Mouse (Mus musculus) MEL (cell line): Measurements from ENCODE around the gene 4931414P19Rik. TPM values are rescaled to one million over a fixed set of nuclear protein-coding genes. Genes with fewer than 3 reads are reported as not detected.

Experiments
- DNase-seq: peaks from one replicate; pipeline ENCODE4 v3.0.0; 2011; ENCODE audit warnings: low read depth, low spot score
- H3K27ac ChIP-seq: 2 replicates; pipeline ENCODE4 v1.5.1; 2012; ENCODE audit warnings: low read depth, mild to moderate bottlenecking, control low read depth, low read length, moderate library complexity; ENCODE audit not compliant: control insufficient read depth
- H3K27me3 ChIP-seq, 2 experiments: fragments of 150-350 bp in 1 of 2; sonication (generic) in 1 of 2; 2 replicates each; pipeline ENCODE4 v1.6.1; 2012; ENCODE audit warnings: low read length in 2 of 2, mild to moderate bottlenecking in 2 of 2, improper control_type of control experiment in 1 of 2, moderate library complexity in 1 of 2; ENCODE audit not compliant: insufficient read depth in 2 of 2, control insufficient read depth in 1 of 2
- H3K36me3 ChIP-seq, 2 experiments: 2 replicates each; pipeline ENCODE4 v1.6.1; 2012 to 2014; ENCODE audit warnings: low read length in 2 of 2, improper control_type of control experiment in 1 of 2, inconsistent platforms in 1 of 2, mild to moderate bottlenecking in 1 of 2; ENCODE audit not compliant: insufficient read depth in 2 of 2, control insufficient read depth in 1 of 2
- H3K4me1 ChIP-seq, 2 experiments: fragments of 150-350 bp in 1 of 2; sonication (generic) in 1 of 2; 2 replicates each; pipeline ENCODE4 v1.6.1; 2012; ENCODE audit warnings: low read length in 2 of 2, improper control_type of control experiment in 1 of 2, mild to moderate bottlenecking in 1 of 2; ENCODE audit not compliant: insufficient read depth in 2 of 2, control insufficient read depth in 1 of 2
- H3K4me3 ChIP-seq, 2 experiments: fragments of 150-350 bp in 1 of 2; sonication (generic) in 1 of 2; 2 replicates each; pipeline ENCODE4 v1.5.1; 2012; ENCODE audit warnings: low read depth in 2 of 2, low read length in 2 of 2, mild to moderate bottlenecking in 2 of 2, moderate library complexity in 2 of 2, control low read depth in 1 of 2, improper control_type of control experiment in 1 of 2; ENCODE audit not compliant: control insufficient read depth in 1 of 2, insufficient read depth in 1 of 2
- H3K79me2 ChIP-seq: 2 replicates; pipeline ENCODE4 v1.6.1; 2012; ENCODE audit warnings: mild to moderate bottlenecking, low read length, moderate library complexity; ENCODE audit not compliant: control insufficient read depth, poor library complexity, insufficient read depth
- H3K9ac ChIP-seq: 2 replicates; pipeline ENCODE4 v1.6.1; 2012; ENCODE audit warnings: low read depth, mild to moderate bottlenecking, control low read depth, low read length, moderate library complexity; ENCODE audit not compliant: control insufficient read depth, poor library complexity, severe bottlenecking
- H3K9me3 ChIP-seq: fragments of 150-350 bp; sonication (generic); replicated peaks from 2 replicates; pipeline ENCODE4 v1.6.1; 2012; ENCODE audit warnings: mild to moderate bottlenecking, low read length, improper control_type of control experiment, moderate library complexity; ENCODE audit not compliant: insufficient read depth
- CTCF ChIP-seq, 3 experiments: IDR thresholded peaks in 2 of 3; conservative IDR thresholded peaks in 1 of 3; 2 replicates each; pipeline ENCODE4 v1.5.1; 2011 to 2012; ENCODE audit warnings: low read length in 3 of 3, low read depth in 2 of 3, mild to moderate bottlenecking in 2 of 3, improper control_type of control experiment in 1 of 3, inconsistent platforms in 1 of 3, mixed read lengths in 1 of 3, moderate library complexity in 1 of 3; ENCODE audit not compliant: control insufficient read depth in 1 of 3, insufficient read depth in 1 of 3, poor library complexity in 1 of 3, severe bottlenecking in 1 of 3
- ELF1 ChIP-seq: IDR thresholded peaks from 2 replicates; pipeline ENCODE4 v1.6.1; 2014; ENCODE audit warnings: low read depth, mild to moderate bottlenecking, inconsistent platforms, low read length, improper control_type of control experiment, moderate library complexity
- ETS1 ChIP-seq: IDR thresholded peaks from 2 replicates; pipeline ENCODE4 v1.6.1; 2012; ENCODE audit warnings: low read depth, mild to moderate bottlenecking, inconsistent platforms, low read length, improper control_type of control experiment, moderate library complexity
- GATA1 ChIP-seq: IDR thresholded peaks from 2 replicates; pipeline ENCODE4 v1.6.1; 2011; ENCODE audit warnings: low read depth, low read length, improper control_type of control experiment
- MAX ChIP-seq: IDR thresholded peaks from 2 replicates; pipeline ENCODE4 v1.6.1; 2011; ENCODE audit warnings: low read length, improper control_type of control experiment
- MEF2A ChIP-seq: IDR thresholded peaks from 2 replicates; pipeline ENCODE4 v1.6.1; 2014; ENCODE audit warnings: low read depth, mild to moderate bottlenecking, inconsistent platforms, low read length, improper control_type of control experiment; ENCODE audit not compliant: poor library complexity, insufficient replicate concordance, severe bottlenecking; ENCODE audit errors: extremely low read depth
- MXI1 ChIP-seq: IDR thresholded peaks from 2 replicates; pipeline ENCODE4 v1.6.1; 2011; ENCODE audit warnings: mild to moderate bottlenecking, low read depth, low read length, improper control_type of control experiment
- MYB ChIP-seq: IDR thresholded peaks from 2 replicates; pipeline ENCODE4 v1.6.1; 2011; ENCODE audit warnings: mild to moderate bottlenecking, low read depth, low read length, improper control_type of control experiment
- NRF1 ChIP-seq: IDR thresholded peaks from 2 replicates; pipeline ENCODE4 v1.6.1; 2014; ENCODE audit warnings: low read depth, mild to moderate bottlenecking, inconsistent platforms, low read length, improper control_type of control experiment, moderate library complexity; ENCODE audit not compliant: poor library complexity, insufficient read depth, severe bottlenecking
- POLR2AphosphoS2 ChIP-seq: IDR thresholded peaks from 2 replicates; pipeline ENCODE4 v1.6.1; 2011; ENCODE audit warnings: low read length, improper control_type of control experiment
- POLR2AphosphoS5 ChIP-seq: IDR thresholded peaks from 2 replicates; pipeline ENCODE4 v1.6.1; 2012; ENCODE audit warnings: low read depth, borderline replicate concordance, mild to moderate bottlenecking, inconsistent platforms, low read length, moderate library complexity, mixed read lengths
- RAD21 ChIP-seq: IDR thresholded peaks from 2 replicates; pipeline ENCODE4 v1.6.1; 2011; ENCODE audit warnings: mild to moderate bottlenecking, low read depth, low read length, improper control_type of control experiment
- RCOR1 ChIP-seq: IDR thresholded peaks from 2 replicates; pipeline ENCODE4 v1.6.1; 2012; ENCODE audit warnings: low read depth, mild to moderate bottlenecking, inconsistent platforms, low read length, improper control_type of control experiment
- SIN3A ChIP-seq: IDR thresholded peaks from 2 replicates; pipeline ENCODE4 v1.6.1; 2012; ENCODE audit warnings: low read length, improper control_type of control experiment, inconsistent platforms
- SMC3 ChIP-seq: IDR thresholded peaks from 2 replicates; pipeline ENCODE4 v1.6.1; 2011; ENCODE audit warnings: low read depth, low read length, improper control_type of control experiment
- TAL1 ChIP-seq: IDR thresholded peaks from 2 replicates; pipeline ENCODE4 v1.6.1; 2012; ENCODE audit warnings: mild to moderate bottlenecking, inconsistent platforms, low read length, moderate library complexity, mixed read lengths
- TBP ChIP-seq: IDR thresholded peaks from 2 replicates; pipeline ENCODE4 v1.8.0; 2011; ENCODE audit warnings: low read depth, low read length, improper control_type of control experiment
- USF2 ChIP-seq, 2 experiments: IDR thresholded peaks; 2 replicates each; pipeline ENCODE4 v1.6.1; 2011 to 2012; ENCODE audit warnings: improper control_type of control experiment in 2 of 2, low read length in 2 of 2, borderline replicate concordance in 1 of 2, inconsistent platforms in 1 of 2, low read depth in 1 of 2, mild to moderate bottlenecking in 1 of 2; ENCODE audit not compliant: insufficient read depth in 1 of 2
- ZC3H11A ChIP-seq: IDR thresholded peaks from 2 replicates; pipeline ENCODE4 v1.6.1; 2012; ENCODE audit warnings: low read depth, mild to moderate bottlenecking, inconsistent platforms, low read length, improper control_type of control experiment
- ZNF384 ChIP-seq: IDR thresholded peaks from 2 replicates; pipeline ENCODE4 v1.6.1; 2012; ENCODE audit warnings: low read depth, mild to moderate bottlenecking, inconsistent platforms, low read length, improper control_type of control experiment
- polyA plus RNA-seq, 2 experiments: library from polyadenylated mRNA; stranded (reverse) in 1 of 2; unstranded in 1 of 2; fragments of >175 nt in 1 of 2; fragments of >200 nt in 1 of 2; gene quantifications; 2 replicates each; pipeline versions ENCODE4 v1.2.1 to v1.2.4; 2012; ENCODE audit warnings: low replicate concordance in 2 of 2, low read depth in 1 of 2; ENCODE audit not compliant: insufficient read length in 2 of 2, insufficient read depth in 1 of 2, missing spikeins in 1 of 2
- total RNA-seq: library from RNA; depleted of rRNA; stranded (reverse); fragments of 300-350 nt; gene quantifications from 2 replicates; pipeline ENCODE4 v1.2.3, GENCODE M21; 2012

Gene 4931414P19Rik
- total and polyA plus RNA-seq, 3 experiments, result 1.9 to 4.8 TPM; not detected in 1

DNA sequence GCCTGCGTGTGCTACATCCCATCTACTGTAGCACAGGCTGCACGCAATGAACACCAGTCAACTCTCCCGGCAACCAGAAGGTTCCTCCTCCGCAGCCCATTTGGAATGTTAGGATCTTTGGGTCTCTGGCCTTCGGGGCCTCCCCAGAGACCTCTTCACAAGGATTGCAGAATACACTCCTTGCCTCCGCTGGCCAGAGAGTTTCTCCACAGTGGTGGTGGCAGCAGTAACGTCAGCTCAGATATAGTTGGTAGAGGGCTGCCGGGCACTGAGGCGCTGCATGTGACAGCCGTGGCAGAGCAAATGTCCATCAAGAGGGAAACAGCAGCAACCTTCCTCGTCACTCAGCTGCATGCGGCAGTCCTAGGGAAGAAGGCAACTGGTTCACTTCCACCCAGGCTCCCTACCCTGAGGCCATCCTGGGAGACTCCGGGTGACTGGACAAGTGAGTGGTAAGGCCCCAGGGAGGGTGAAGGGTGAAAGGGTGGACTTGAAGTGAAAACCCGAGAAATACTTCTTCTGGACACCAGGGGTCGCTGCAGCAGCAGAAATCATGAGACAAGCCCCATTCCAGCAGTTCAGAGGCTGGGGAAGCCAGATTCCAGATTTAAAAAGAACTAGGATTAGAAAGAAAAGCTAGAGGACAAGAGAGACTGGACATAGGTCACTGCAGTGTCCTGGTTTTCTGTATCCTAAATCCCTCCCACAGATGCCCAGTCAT is 36.9 kb downstream of the 4931414P19Rik start:
- TF ChIP-seq MAX (no peak), POLR2AphosphoS5 (no peak), RCOR1 (no peak), MYB (no peak), TBP (no peak), ELF1 (no peak), NRF1 (no peak), SIN3A (no peak), ETS1 (no peak), ZC3H11A (peak; percentile 81), POLR2AphosphoS2 (no peak), ZNF384 (no peak), CTCF (IDR thresholded peaks at IDR 0.05 in 2 of 3, conservative IDR thresholded peaks at IDR 0.05 in 1 of 3; ENCODE audit: control insufficient read depth in 1 of 3, insufficient read depth in 1 of 3, low read depth in 2 of 3, low read length in 3 of 3, poor library complexity in 1 of 3, severe bottlenecking in 1 of 3) (peak; percentile 78 to 91 (median 82)), USF2 (IDR thresholded peaks at IDR 0.05; ENCODE audit: borderline replicate concordance in 1 of 2, insufficient read depth in 1 of 2, low read depth in 1 of 2, low read length in 2 of 2) (no peak), TAL1 (no peak), RAD21 (peak; percentile 91), SMC3 (peak; percentile 89), MXI1 (no peak), MEF2A (no peak), GATA1 (no peak)
- Histone ChIP-seq H3K36me3 (0 out of 4 replicates have a peak, but pooled peaks cover 0 to 5% of the 10 kb centered on the region in 2 experiments), H3K4me1 (peaks cover 6 to 16% of the 10 kb centered on the region in 2 experiments)

More for the DNA sequence above, 36.9 kb downstream of the 4931414P19Rik start:
- no peaks in the 10 kb centered on the region for H3K27me3 ChIP-seq
- H3K79me2 ChIP-seq, result no peaks in the 10 kb centered on the region
- H3K9ac ChIP-seq, result no peak overlapping the region
- H3K27ac ChIP-seq, result no peak overlapping the region
- no peaks in the 10 kb centered on the region for H3K9me3 ChIP-seq
- H3K4me3 ChIP-seq, result no peak overlapping the region
- peak; percentile 82 for DNase-seq
